Mouse (Mus musculus) kidney, adult 2 months (tissue): ENCODE results near the gene Slc44a3.

Experiments
- CTCF ChIP-seq: fragments of 200-500 bp; conservative IDR thresholded peaks from 2 replicates; pipeline ENCODE4 v1.5.1; 2011; ENCODE audit warnings: low read depth, mild to moderate bottlenecking, control low read depth, low read length, moderate library complexity, mixed read lengths; ENCODE audit not compliant: insufficient read depth, insufficient read length
- POLR2A ChIP-seq: fragments of 200-500 bp; IDR thresholded peaks from one replicate; pipeline ENCODE4 v1.6.1; 2011; ENCODE audit warnings: low read depth, low read length, control low read depth

DNA sequence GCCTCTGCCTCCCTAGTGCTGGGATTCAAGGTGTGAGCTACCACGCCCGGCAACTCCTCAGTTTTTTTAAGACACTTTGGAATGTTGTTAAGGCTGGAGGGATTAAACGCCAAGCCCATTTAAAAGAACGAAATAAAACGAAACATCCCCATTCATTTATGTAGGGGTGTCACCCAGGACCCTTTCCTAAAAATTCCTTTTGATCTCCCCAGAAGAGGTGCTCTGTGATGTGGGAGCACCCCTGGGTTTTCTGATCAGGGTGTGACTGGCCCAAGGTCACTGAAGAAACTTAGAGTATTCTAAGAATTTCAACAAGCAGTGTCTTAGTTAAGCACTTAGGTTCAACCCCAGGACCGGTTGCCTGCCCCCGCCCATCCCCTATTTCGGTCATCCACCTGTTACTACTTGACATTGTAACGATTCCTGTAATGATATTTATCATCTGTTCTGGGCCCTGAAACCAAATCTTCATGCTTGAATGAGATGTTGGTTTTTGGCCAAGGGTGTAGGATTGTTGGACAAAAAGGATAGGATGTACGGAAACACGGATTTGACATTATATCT is 103.4 kb downstream of the Slc44a3 start:
- TF ChIP-seq CTCF (no peak), POLR2A (no peak)
